Mouse (Mus musculus) thymus, adult 2 months (tissue): ENCODE results near the gene Nectin4.
"Not testable (repeated sequence)": the region's sequence is repeated elsewhere in the genome, so short reads cannot be mapped to it uniquely, and the experiment has no call there.

Source experiments
- CTCF ChIP-seq: fragments of 200-500 bp; IDR thresholded peaks from 2 replicates; pipeline ENCODE4 v1.5.1; 2012; ENCODE audit warnings: mild to moderate bottlenecking, control low read depth, low read length, moderate library complexity, borderline replicate concordance; ENCODE audit not compliant: control insufficient read depth, poor library complexity, insufficient read depth; ENCODE audit errors: extremely low read depth
- POLR2A ChIP-seq: fragments of 200-500 bp; IDR thresholded peaks from 2 replicates; pipeline ENCODE4 v1.6.1; 2012; ENCODE audit warnings: mild to moderate bottlenecking, low read length, control low read depth, moderate library complexity; ENCODE audit not compliant: control insufficient read depth, poor library complexity, insufficient read depth; ENCODE audit errors: extremely low read depth

DNA sequence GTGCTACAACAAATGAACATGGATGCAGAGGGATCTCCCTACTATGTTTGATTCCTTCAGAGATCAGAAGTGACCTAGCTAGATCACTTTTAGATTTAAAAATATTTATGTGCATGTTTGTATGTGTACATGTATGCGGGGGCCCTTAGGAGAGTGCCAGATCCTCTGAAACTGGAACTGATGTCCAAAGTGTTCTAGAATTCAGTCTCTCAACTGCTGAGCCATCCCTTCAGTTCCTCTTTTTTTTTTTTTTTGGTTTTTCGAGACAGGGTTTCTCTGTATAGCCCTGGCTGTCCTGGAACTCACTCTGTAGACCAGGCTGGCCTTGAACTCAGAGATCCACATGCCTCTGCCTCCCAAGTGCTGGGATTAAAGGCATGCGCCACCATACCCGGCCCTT lies 43.3 kb upstream of the Nectin4 start:
- TF ChIP-seq CTCF, POLR2A: not testable (repeated sequence)
